In genomic region chr15:97802575-97802974, GRCm38 (mm10) we compare ENCODE assay signal across 10 mouse cellular contexts. TPM values are rescaled to one million over a fixed set of nuclear protein-coding genes. Genes with fewer than 3 reads are reported as not detected.
A peak's percentile ranks its signal among the peaks of the same experiment; 100 is the strongest.
DNase-seq lines count a peak whose midpoint lies in the region; ATAC-seq lines count a peak whose summit lies in the region.
"Had no signal": no experiment of that assay in that cellular context is flagged by ENCODE, and none has a peak within 500 bp of the region (broad histone marks: within the 10 kb centered on the region; RNA-seq: fewer than 3 reads in every experiment).

No protein-coding gene starts in this region.

- no peaks in the 10 kb centered on the region for H3K9me3 ChIP-seq in midbrain, embryonic 15.5 days

- peaks cover 14% of the 10 kb centered on the region; the same call in 1 of the 2 replicates for H3K36me3 ChIP-seq in midbrain, embryonic 15.5 days (replicated peaks)

- ATAC-seq in midbrain, embryonic 15.5 days (replicated peaks) = peak; percentile 57
- no peak for ATAC-seq in granulocyte monocyte progenitor cell, adult 5-6 weeks (replicated peaks; ENCODE audit: poor library complexity, severe bottlenecking)

- H3K27me3 ChIP-seq in midbrain, embryonic 15.5 days (replicated peaks) = no peaks in the 10 kb centered on the region

- peak overlapping the region; percentile 24; the same call in 1 of the 2 replicates for H3K9ac ChIP-seq in midbrain, embryonic 15.5 days

- H3K4me1 ChIP-seq in midbrain, embryonic 15.5 days = peaks cover 33% of the 10 kb centered on the region

- peak overlapping the region; percentile 23 for H3K4me3 ChIP-seq in midbrain, embryonic 15.5 days

- peak overlapping the region; percentile 37 for H3K4me2 ChIP-seq in midbrain, embryonic 15.5 days

- 12% methylated on average over 13 of the region's 13 CpGs for WGBS in midbrain, embryonic 15.5 days

- peak; percentile 53 to 71 for DNase-seq in cerebellum, postnatal 14 days
- DNase-seq in cerebellum, adult 11-12 months = no peak
- peak; percentile 87 for DNase-seq in ZHBTc4 (ENCODE audit: low read depth, low spot score)
- DNase-seq in forelimb bud, embryonic 11.5 days (ENCODE audit: low read depth, low spot score) = peak; percentile 53
- DNase-seq in spleen, adult 18-20 months = no peak
- DNase-seq in right cerebral cortex, postnatal 36 days (ENCODE audit: low spot score in 2 of 2) = no peak
- DNase-seq: adrenal gland, postnatal 10 days had no signal

- peak overlapping the region; percentile 67 for H3K27ac ChIP-seq in midbrain, embryonic 15.5 days
- H3K27ac ChIP-seq: kidney, postnatal 0 days had no signal

RNA-seq across cellular contexts. Expression of gene Slc48a1, which starts 24.3 kb away (rescaled TPM):
- polyA plus RNA-seq in midbrain, embryonic 15.5 days (2015; fragmentation: Nextera tagmentation; extraction: Ambion mirVana) = 85.7 and 90.1 TPM in 2 replicates
- total RNA-seq in granulocyte monocyte progenitor cell, adult 5-6 weeks (2014; fragmentation: Nextera tagmentation) = 97.0 and 99.2 TPM in 2 replicates
- total RNA-seq in granulocyte monocyte progenitor cell, adult 5-6 weeks (2017) = 67.6 and 71.6 TPM in 2 replicates

RNA-seq across cellular contexts. Expression of gene Rapgef3, which starts 34.8 kb away (rescaled TPM):
- polyA plus RNA-seq in midbrain, embryonic 15.5 days (2015; fragmentation: Nextera tagmentation; extraction: Ambion mirVana) = 15.4 and 16.8 TPM in 2 replicates
- 8.4 and 33.0 TPM in 2 replicates for total RNA-seq in granulocyte monocyte progenitor cell, adult 5-6 weeks (2014; fragmentation: Nextera tagmentation)
- total RNA-seq in granulocyte monocyte progenitor cell, adult 5-6 weeks (2017) = 11.9 and 19.1 TPM in 2 replicates

RNA-seq across cellular contexts. Expression of gene Hdac7, which starts 41.7 kb away (rescaled TPM):
- polyA plus RNA-seq in midbrain, embryonic 15.5 days (2015; fragmentation: Nextera tagmentation; extraction: Ambion mirVana) = 31.8 and 34.5 TPM in 2 replicates
- 33.3 and 52.1 TPM in 2 replicates for total RNA-seq in granulocyte monocyte progenitor cell, adult 5-6 weeks (2014; fragmentation: Nextera tagmentation)
- 3.5 and 6.1 TPM in 2 replicates for total RNA-seq in granulocyte monocyte progenitor cell, adult 5-6 weeks (2017)

Comparison
In these comparisons a context has a peak if more than half of its experiments do, and no peak if none do; other contexts are left out.
1. DNase-seq: peak in cerebellum, postnatal 14 days (2 of 2), ZHBTc4 (single experiment) and forelimb bud, embryonic 11.5 days (single experiment); none in cerebellum, adult 11-12 months (single experiment), spleen, adult 18-20 months (0 of 2) and right cerebral cortex, postnatal 36 days (0 of 2).